Mouse (Mus musculus): ENCODE data around the gene Strada. TPM values are rescaled to one million over a fixed set of nuclear protein-coding genes. Genes with fewer than 3 reads are reported as not detected.

Gene Strada
- polyA plus RNA-seq (2012; rRNA removed): 7.9 and 8.4 TPM in 2 replicates

DNA sequence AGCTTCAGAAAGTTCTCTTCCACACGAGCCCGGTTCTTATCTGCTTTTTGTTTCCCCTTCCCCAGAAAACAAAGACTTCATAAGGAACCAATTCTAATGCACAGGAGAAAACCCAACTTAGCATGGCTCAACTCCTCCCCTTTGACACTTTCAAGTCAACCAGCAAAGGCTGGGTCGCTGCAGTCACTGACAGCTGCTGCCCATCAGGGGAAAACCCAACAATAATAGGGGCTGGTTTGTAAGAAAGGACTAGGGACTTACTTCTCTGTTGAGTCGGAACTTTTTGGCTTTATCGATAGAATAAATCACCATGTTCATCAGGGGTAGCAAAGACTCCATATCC lies at the start of gene Strada:
TSS of gene Strada (minus strand) at position 46 of the 343 bp plus-strand sequence.

DNA sequence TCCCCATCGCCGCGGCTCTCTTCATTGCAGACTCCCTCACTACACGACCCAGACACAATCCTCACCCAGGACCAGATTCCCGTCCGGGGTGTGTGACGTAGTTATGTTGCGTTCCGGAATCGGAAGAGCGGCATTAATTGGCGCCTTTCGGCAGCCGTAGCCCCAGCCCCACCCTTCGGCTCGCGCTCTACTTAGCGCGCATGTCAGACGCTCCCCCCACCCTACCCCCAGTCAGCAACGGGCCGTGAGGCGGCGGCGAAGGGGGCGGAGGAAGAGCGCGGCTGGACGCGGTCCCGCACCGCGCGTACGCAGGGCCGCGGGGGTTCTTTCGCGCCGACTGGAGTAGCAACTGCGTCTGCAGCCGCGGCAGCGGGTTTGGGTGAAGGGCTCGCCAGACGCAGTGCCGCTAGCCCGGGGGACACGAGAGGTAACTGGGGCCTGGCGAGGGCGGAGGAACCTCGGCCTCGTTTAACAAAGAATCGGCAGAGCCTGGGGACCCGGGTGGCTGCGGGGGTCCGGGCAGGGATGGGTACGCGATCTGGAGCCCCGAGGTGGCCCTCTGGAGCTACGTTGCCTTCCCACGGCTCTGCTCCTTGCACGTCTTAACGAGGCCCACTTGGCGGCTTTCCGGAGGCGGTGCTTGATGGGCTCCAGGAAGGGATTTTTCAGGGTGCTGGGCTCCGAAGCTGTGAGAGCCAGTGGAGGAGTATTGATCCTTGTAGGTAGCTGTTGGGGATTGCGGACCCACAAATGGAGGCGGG lies 14.9 kb upstream of the Strada start, which contains the start of gene Ddx42:
TSS of gene Ddx42 (plus strand) at position 197 of the 761 bp plus-strand sequence.

DNA sequence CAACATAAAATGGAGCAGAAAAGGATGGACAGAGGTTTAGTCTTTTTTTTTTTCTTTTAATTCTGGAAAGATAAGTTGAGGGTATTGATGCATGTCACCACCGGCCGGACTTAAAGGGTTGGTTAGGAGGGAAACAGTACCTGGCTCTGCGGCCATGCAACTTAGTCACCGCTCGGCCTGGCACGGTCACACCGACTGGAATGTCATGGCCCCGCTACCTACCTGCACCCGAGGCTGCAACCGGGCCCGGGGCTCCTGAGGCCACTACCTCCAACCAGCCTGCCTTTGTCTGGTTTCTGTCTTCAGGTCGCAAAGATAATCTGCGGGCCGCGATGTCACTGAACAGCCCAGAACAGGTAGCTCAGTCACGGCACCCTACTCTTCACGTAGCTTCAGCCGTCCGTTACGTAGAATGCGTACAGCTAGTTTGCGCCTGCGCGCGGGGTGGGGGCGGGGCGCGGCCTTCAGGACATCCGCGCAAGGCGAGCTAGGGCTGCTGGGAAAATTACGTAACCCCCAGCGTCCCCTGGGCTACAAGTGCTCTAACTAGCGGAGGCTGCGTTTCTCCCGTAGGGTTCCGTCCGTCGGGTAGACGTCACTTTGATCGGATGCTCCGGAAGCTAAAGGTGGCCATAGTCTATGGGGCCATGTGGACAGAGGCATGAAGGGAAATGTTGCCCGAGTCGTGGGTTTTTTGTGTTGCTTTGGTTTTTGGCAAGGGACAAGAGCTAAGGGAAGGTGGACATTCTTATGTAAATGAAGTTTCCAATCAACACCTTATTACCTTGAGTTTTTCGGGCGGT lies 14.2 kb upstream of the Strada start, which contains the start of gene Ccdc47:
TSS of gene Ccdc47 (minus strand) at position 418 of the 803 bp plus-strand sequence.

DNA sequence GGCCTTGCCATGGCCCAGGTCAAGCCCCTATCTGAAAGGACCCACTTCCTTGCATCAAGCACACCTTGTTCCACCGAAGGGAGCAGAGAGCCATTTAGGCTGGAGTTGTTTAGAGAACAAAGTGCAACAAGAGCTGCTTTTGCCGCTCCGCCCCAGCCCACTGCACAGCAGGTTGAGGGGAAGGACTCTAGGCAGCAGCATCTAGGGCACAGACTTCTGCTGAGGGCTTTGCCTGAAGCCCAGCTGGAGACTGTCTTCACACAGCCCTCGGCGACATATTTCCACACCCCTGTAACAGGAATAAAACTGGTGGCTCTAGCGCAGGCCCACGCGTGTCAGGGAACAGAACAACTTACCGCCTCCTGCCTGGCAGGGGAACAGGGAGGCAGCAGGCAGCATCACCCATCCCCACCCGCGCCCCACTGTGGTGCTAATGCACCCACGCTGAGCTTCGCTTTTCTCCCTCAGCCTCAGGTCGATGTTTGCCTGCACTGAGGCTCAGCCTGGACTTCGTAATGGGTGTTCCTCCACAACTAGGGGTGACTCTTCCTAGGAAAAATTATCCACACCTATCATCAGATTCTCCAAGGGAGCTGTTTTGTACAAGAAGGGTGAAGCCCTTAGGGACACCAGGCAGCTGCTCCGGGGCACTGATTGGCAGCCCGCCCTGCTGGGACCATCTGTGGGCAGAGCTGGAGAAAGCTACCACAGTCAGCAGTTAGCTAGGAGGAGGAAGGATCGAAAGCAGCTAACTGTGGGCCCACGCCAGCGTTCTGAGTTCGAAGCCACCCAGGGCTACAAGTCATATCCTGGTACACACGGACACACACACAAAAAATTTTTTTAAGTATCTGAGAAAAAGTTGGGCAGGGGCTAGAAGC lies 40.9 kb downstream of the Strada start, which contains the start of the genes Gm10840 and Limd2:
TSS of gene Gm10840 (plus strand) at position 10 of the 881 bp plus-strand sequence.
TSS of gene Limd2 (minus strand) at position 20 of the 881 bp plus-strand sequence.

Other genes with a start within 250 kb of the Strada start
- 31.9 and 33.5 TPM in 2 replicates for gene Cyb561, start 248.8 kb downstream of the Strada start, polyA plus RNA-seq (2012; rRNA removed)
- gene Ace, start 234.2 kb downstream of the Strada start, polyA plus RNA-seq (2012; rRNA removed): 13.9 and 18.2 TPM in 2 replicates
- not detected in 2 replicates for gene Ace3, start 207.5 kb downstream of the Strada start, polyA plus RNA-seq (2012; rRNA removed)
- 0.65 and 1.2 TPM in 2 replicates for gene Kcnh6, start 194.0 kb downstream of the Strada start, polyA plus RNA-seq (2012; rRNA removed)
- 14.8 and 35.7 TPM in 2 replicates for gene Dcaf7, start 165.3 kb downstream of the Strada start, polyA plus RNA-seq (2012; rRNA removed)
- gene Taco1, start 136.1 kb downstream of the Strada start, polyA plus RNA-seq (2012; rRNA removed): 5.4 and 5.7 TPM in 2 replicates
- 6.8 and 9.2 TPM in 2 replicates for gene Map3k3, start 117.6 kb downstream of the Strada start, polyA plus RNA-seq (2012; rRNA removed)
- gene Gm10840, start 41.3 kb downstream of the Strada start, polyA plus RNA-seq (2012; rRNA removed): not detected in 2 replicates
- 7.9 and 9.8 TPM in 2 replicates for gene Limd2, start 41.3 kb downstream of the Strada start, polyA plus RNA-seq (2012; rRNA removed)
- gene Ccdc47, start 14.2 kb upstream of the Strada start, polyA plus RNA-seq (2012; rRNA removed): 1.7 and 3.5 TPM in 2 replicates
- 1.8 and 2.2 TPM in 2 replicates for gene Ddx42, start 14.8 kb upstream of the Strada start, polyA plus RNA-seq (2012; rRNA removed)
- 4.1 and 4.7 TPM in 2 replicates for gene Ftsj3, start 53.9 kb upstream of the Strada start, polyA plus RNA-seq (2012; rRNA removed)
- 6.4 and 7.8 TPM in 2 replicates for gene Psmc5, start 54.0 kb upstream of the Strada start, polyA plus RNA-seq (2012; rRNA removed)
- 47.4 and 51.9 TPM in 2 replicates for gene Smarcd2, start 70.8 kb upstream of the Strada start, polyA plus RNA-seq (2012; rRNA removed)
- gene Tcam1, start 74.5 kb upstream of the Strada start, polyA plus RNA-seq (2012; rRNA removed): 0.02 TPM in 1 of 2 replicates, not detected in the other
- gene Gh, start 99.7 kb upstream of the Strada start, polyA plus RNA-seq (2012; rRNA removed): not detected in 2 replicates
- 0.47 and 1.0 TPM in 2 replicates for gene Cd79b, start 112.6 kb upstream of the Strada start, polyA plus RNA-seq (2012; rRNA removed)
- 0.47 and 0.59 TPM in 2 replicates for gene Scn4a, start 151.1 kb upstream of the Strada start, polyA plus RNA-seq (2012; rRNA removed)
- 0.49 and 0.58 TPM in 2 replicates for gene Prr29, start 163.3 kb upstream of the Strada start, polyA plus RNA-seq (2012; rRNA removed)
- 7.3 TPM in 2 replicates for gene Icam2, start 185.9 kb upstream of the Strada start, polyA plus RNA-seq (2012; rRNA removed)